Mouse (Mus musculus): ENCODE results near the gene Ppp1r9a.

- no peak for TF ChIP-seq CTCF (conservative IDR thresholded peaks at IDR 0.05; ENCODE audit: low read length)
- TF ChIP-seq NANOG (IDR thresholded peaks at IDR 0.05; ENCODE audit: borderline replicate concordance, low read length) = no peak
Measured at GRCm38 (mm10) chr6:4904055-4904450, 1.3 kb downstream of the Ppp1r9a start.

Measured in E14TG2a.4 (cell line).